ENCODE assay signal across 14 mouse cellular contexts in the genomic region with DNA sequence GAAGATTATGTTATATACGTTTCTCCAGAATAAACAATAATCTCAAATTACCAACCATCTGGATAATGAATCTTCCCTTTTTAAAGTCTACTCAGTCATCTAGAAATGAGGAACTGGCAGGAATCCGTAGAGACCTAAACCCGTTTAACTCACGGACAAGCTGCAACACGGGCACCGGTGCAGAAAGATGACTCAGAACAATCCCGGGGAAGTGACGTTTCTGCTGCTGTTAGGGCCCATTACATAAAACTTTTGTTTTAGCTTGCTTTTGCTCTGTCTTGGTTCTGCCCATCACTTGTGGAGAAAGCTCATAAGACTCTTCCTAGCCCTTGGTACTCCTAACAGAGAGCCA. TPM values are rescaled to one million over a fixed set of nuclear protein-coding genes. Genes with fewer than 3 reads are reported as not detected.
DNase-seq lines count a peak whose midpoint lies in the region; ATAC-seq lines count a peak whose summit lies in the region.
"Had no signal": no experiment of that assay in that cellular context is flagged by ENCODE, and none has a peak within 500 bp of the region (broad histone marks: within the 10 kb centered on the region; RNA-seq: fewer than 3 reads in every experiment).

No protein-coding gene starts in this region.

- H3K27me3 ChIP-seq in midbrain, embryonic 12.5 days, result no peaks in the 10 kb centered on the region
- no peaks in the 10 kb centered on the region for H3K27me3 ChIP-seq in midbrain, embryonic 15.5 days (replicated peaks)
- H3K27me3 ChIP-seq in hindbrain, embryonic 14.5 days (ENCODE audit: control insufficient read depth, insufficient read depth, low read length), result no peaks in the 10 kb centered on the region
- H3K27me3 ChIP-seq: embryonic facial prominence, embryonic 15.5 days; limb, embryonic 15.5 days had no signal

- no peaks in the 10 kb centered on the region for H3K9me3 ChIP-seq in midbrain, embryonic 12.5 days
- no peaks in the 10 kb centered on the region for H3K9me3 ChIP-seq in midbrain, embryonic 15.5 days
- H3K9me3 ChIP-seq in hindbrain, embryonic 14.5 days (ENCODE audit: control insufficient read depth, low read length), result no peaks in the 10 kb centered on the region
- H3K9me3 ChIP-seq: embryonic facial prominence, embryonic 15.5 days; limb, embryonic 15.5 days had no signal

- H3K27ac ChIP-seq in midbrain, embryonic 12.5 days (replicated peaks), result peak overlapping the region; percentile 30; the same call in 1 of the 2 replicates
- H3K27ac ChIP-seq in midbrain, embryonic 15.5 days, result no peak overlapping the region
- peak overlapping the region; percentile 46; the same call in 1 of the 2 replicates for H3K27ac ChIP-seq in hindbrain, embryonic 14.5 days
- H3K27ac ChIP-seq: embryonic facial prominence, embryonic 15.5 days; limb, embryonic 15.5 days had no signal

- peaks cover 21% of the 10 kb centered on the region for H3K4me1 ChIP-seq in midbrain, embryonic 12.5 days
- H3K4me1 ChIP-seq in midbrain, embryonic 15.5 days, result peaks cover 23% of the 10 kb centered on the region
- H3K4me1 ChIP-seq in hindbrain, embryonic 14.5 days (replicated peaks; ENCODE audit: control insufficient read depth, insufficient read depth, low read length), result peaks cover 21% of the 10 kb centered on the region
- H3K4me1 ChIP-seq: embryonic facial prominence, embryonic 15.5 days; limb, embryonic 15.5 days had no signal

- ATAC-seq in midbrain, embryonic 12.5 days (ENCODE audit: low FRiP score, low read depth), result no peak
- no peak for ATAC-seq in midbrain, embryonic 15.5 days (replicated peaks)
- ATAC-seq in hindbrain, embryonic 14.5 days (ENCODE audit: low FRiP score), result no peak
- peak; percentile 71 for ATAC-seq in neutrophil, adult 5-6 weeks (ENCODE audit: extremely low read depth, insufficient number of reproducible peaks, low FRiP score, poor library complexity, severe bottlenecking)
- ATAC-seq: inflammation-experienced regulatory T-cells, adult 6 months had no signal

- DNase-seq in Muller cell, postnatal 12 days (ENCODE audit: inconsistent ontology term), result peak; percentile 67
- DNase-seq in hindbrain, embryonic 14.5 days (ENCODE audit: low spot score), result no peak
- no peak for DNase-seq in cerebellum, postnatal 14 days
- DNase-seq in right cerebral cortex, adult 18-20 months, result no peak
- DNase-seq: adrenal gland, postnatal 10 days; lung, embryonic 14.5 days had no signal

- WGBS in midbrain, embryonic 12.5 days, result 70% methylated on average over 8 of the region's 8 CpGs
- 60% methylated on average over 8 of the region's 8 CpGs for WGBS in midbrain, embryonic 15.5 days
- 42% methylated on average over 8 of the region's 8 CpGs for WGBS in hindbrain, embryonic 14.5 days

- H3K36me3 ChIP-seq in midbrain, embryonic 12.5 days, result no peaks in the 10 kb centered on the region
- no peaks in the 10 kb centered on the region for H3K36me3 ChIP-seq in midbrain, embryonic 15.5 days (replicated peaks)
- H3K36me3 ChIP-seq in hindbrain, embryonic 14.5 days (replicated peaks; ENCODE audit: control insufficient read depth, insufficient read depth), result 0 out of 2 replicates have a peak, but pooled peaks cover 1% of the 10 kb centered on the region
- H3K36me3 ChIP-seq: embryonic facial prominence, embryonic 15.5 days; limb, embryonic 15.5 days had no signal

- no peak overlapping the region for H3K4me3 ChIP-seq in midbrain, embryonic 12.5 days
- no peak overlapping the region for H3K4me3 ChIP-seq in midbrain, embryonic 15.5 days
- H3K4me3 ChIP-seq in hindbrain, embryonic 14.5 days (replicated peaks; ENCODE audit: low read length), result no peak overlapping the region
- H3K4me3 ChIP-seq: embryonic facial prominence, embryonic 15.5 days; limb, embryonic 15.5 days had no signal

- no peak overlapping the region for H3K4me2 ChIP-seq in midbrain, embryonic 12.5 days (replicated peaks)
- H3K4me2 ChIP-seq in midbrain, embryonic 15.5 days, result no peak overlapping the region
- H3K4me2 ChIP-seq in hindbrain, embryonic 14.5 days (replicated peaks), result no peak overlapping the region
- H3K4me2 ChIP-seq: embryonic facial prominence, embryonic 15.5 days; limb, embryonic 15.5 days; lung, embryonic 14.5 days had no signal

- H3K9ac ChIP-seq in midbrain, embryonic 12.5 days (replicated peaks), result no peak overlapping the region
- H3K9ac ChIP-seq in midbrain, embryonic 15.5 days, result no peak overlapping the region
- H3K9ac ChIP-seq in hindbrain, embryonic 14.5 days, result no peak overlapping the region
- H3K9ac ChIP-seq: embryonic facial prominence, embryonic 15.5 days; limb, embryonic 15.5 days; lung, embryonic 14.5 days had no signal

RNA-seq across cellular contexts. Expression of gene Cartpt, which starts 38.4 kb away (rescaled TPM):
- 33.1 and 37.3 TPM in 2 replicates for polyA plus RNA-seq in midbrain, embryonic 12.5 days (2016; fragmentation: Nextera tagmentation; extraction: Ambion mirVana)
- polyA plus RNA-seq in midbrain, embryonic 15.5 days (2015; fragmentation: Nextera tagmentation; extraction: Ambion mirVana), result 16.8 and 19.2 TPM in 2 replicates
- 25.8 and 34.3 TPM in 2 replicates for polyA plus RNA-seq in hindbrain, embryonic 14.5 days (2014; fragmentation: Nextera tagmentation; extraction: Ambion mirVana)
- total RNA-seq in neutrophil, adult 5-6 weeks (2017), result not detected in 2 replicates
- total RNA-seq: megakaryocyte-erythroid progenitor cell, adult 5-6 weeks had no signal
- polyA plus RNA-seq: inflammation-experienced regulatory T-cells, adult 6 months; spleen, adult 2 months had no signal
